Mouse (Mus musculus) limb, embryonic 10.5 days (tissue): ENCODE measurements around the gene Psme3. TPM values are rescaled to one million over a fixed set of nuclear protein-coding genes. Genes with fewer than 3 reads are reported as not detected.
"Not testable (repeated sequence)": the region's sequence is repeated elsewhere in the genome, so short reads cannot be mapped to it uniquely, and the experiment has no call there.

Experiments
- DNase-seq: peaks from one replicate; pipeline ENCODE4 v3.0.0-alpha.2; 2017; ENCODE audit warnings: low spot score
- H3K27ac ChIP-seq: fragments of 300-500 bp; sonication (generic); 2 replicates; pipeline ENCODE4 v1.5.1; 2016; ENCODE audit warnings: mild to moderate bottlenecking
- H3K27me3 ChIP-seq: fragments of 300-500 bp; sonication (generic); 2 replicates; pipeline ENCODE4 v1.6.1; 2016; ENCODE audit warnings: low read depth, mild to moderate bottlenecking; ENCODE audit not compliant: poor library complexity, severe bottlenecking
- H3K36me3 ChIP-seq: fragments of 300-500 bp; sonication (generic); 2 replicates; pipeline ENCODE4 v1.6.1; 2016; ENCODE audit warnings: mild to moderate bottlenecking, moderate library complexity
- H3K4me1 ChIP-seq: fragments of 300-500 bp; sonication (generic); 2 replicates; pipeline ENCODE4 v1.6.1; 2016
- H3K4me3 ChIP-seq: fragments of 300-500 bp; sonication (generic); 2 replicates; pipeline ENCODE4 v1.5.1; 2016; ENCODE audit warnings: mild to moderate bottlenecking, moderate library complexity
- H3K9me3 ChIP-seq: fragments of 300-500 bp; sonication (generic); replicated peaks from 2 replicates; pipeline ENCODE4 v1.6.1; 2016; ENCODE audit warnings: mild to moderate bottlenecking
- WGBS: fragments of 180-500 bp; shearing (Covaris S2); methylation state at CpG from one replicate; pipeline ENCODE4 v1.1.7; 2016; 5-methylcytosine and 5-hydroxymethylcytosine counted together
- polyA plus RNA-seq: library from polyadenylated mRNA; unstranded; fragments of >200 nt; fragmentation: Nextera tagmentation; extraction: Ambion mirVana; gene quantifications from 2 replicates; pipeline ENCODE4 v1.2.1, GENCODE M21; 2016

The Psme3 gene
- polyA plus RNA-seq, 1 experiment from 2014 or later, result 210 TPM

DNA sequence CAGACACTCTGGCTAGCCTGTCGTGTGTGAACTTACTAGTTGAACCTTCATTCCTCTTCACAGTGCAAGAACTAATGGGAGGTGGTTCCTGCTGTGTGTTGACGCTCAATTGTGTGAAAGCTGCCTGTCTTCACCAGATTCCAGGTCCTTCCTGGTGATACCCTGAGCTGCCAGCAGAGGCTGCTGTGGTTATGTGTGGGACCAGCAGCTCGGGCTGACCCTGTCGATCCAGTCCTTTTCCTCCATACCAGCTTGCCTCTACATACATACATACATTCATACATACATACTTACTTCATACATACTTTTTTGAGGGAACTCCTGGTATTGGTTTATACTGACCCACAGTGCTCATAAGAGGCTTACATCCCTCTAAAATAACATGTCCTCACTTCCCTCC is 7.6 kb downstream of the Psme3 start:
- no peak overlapping the region for H3K4me3 ChIP-seq
- H3K4me1 ChIP-seq, result peaks cover 7% of the 10 kb centered on the region; the same call in 1 of the 2 replicates
- H3K9me3 ChIP-seq, result no peaks in the 10 kb centered on the region
- H3K27ac ChIP-seq, result no peak overlapping the region
- WGBS, result 33% methylated on average over 4 of the region's 4 CpGs
- peaks cover 89% of the 10 kb centered on the region for H3K36me3 ChIP-seq
- DNase-seq, result peak; percentile 73
- H3K27me3 ChIP-seq, result no peaks in the 10 kb centered on the region

DNA sequence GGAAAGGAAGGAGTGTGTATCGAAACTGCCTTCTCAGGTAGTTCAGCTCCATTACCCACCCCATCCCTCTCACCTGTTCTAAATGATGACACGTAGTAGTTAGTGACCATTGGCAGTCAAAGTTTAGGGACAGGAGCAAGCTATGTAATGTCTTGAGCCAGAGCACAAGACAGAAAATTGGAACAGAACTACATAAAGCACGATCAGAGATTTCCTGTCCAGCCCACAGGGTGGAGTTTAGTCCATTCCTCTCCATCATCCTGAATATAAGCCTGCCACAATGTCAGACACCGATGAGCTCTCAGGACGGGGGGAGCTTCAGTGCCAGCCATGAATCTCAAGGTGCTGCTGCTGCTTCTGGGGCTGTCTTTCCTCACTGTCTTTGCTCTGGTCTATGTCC is 8.8 kb downstream of the Psme3 start, which contains the start of gene Aoc2:
TSS of gene Aoc2 (plus strand) at position 301 of the 400 bp plus-strand sequence.
- H3K27me3 ChIP-seq, result no peaks in the 10 kb centered on the region
- no peak within 1 kb of the TSS for H3K27ac ChIP-seq
- H3K36me3 ChIP-seq, result peaks cover 77% of the 10 kb centered on the region
- H3K4me3 ChIP-seq, result no peak within 1 kb of the TSS
- H3K4me1 ChIP-seq, result peaks cover 7% of the 10 kb centered on the region; the same call in 1 of the 2 replicates
- no peak for DNase-seq
- no peaks in the 10 kb centered on the region for H3K9me3 ChIP-seq
- WGBS, result 94% methylated on average over 5 of the region's 5 CpGs

DNA sequence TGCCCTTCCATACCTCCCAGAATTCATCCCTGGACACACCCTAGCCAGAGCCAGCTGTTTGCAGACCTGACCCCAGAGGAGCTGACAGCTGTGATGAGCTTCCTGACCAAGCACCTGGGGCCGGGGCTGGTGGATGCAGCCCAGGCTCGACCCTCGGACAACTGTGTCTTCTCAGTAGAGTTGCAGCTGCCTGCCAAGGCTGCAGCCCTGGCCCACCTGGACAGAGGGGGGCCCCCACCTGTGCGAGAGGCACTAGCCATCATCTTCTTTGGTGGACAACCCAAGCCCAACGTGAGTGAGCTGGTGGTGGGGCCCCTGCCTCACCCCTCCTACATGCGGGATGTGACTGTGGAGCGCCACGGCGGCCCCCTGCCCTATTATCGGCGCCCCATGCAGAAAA is 9.2 kb downstream of the Psme3 start:
- peaks cover 73% of the 10 kb centered on the region for H3K36me3 ChIP-seq
- DNase-seq, H3K4me1 ChIP-seq, H3K27ac ChIP-seq, H3K27me3 ChIP-seq, H3K4me3 ChIP-seq, H3K9me3 ChIP-seq: not testable (repeated sequence)
- 93% methylated on average over 11 of the region's 11 CpGs for WGBS

DNA sequence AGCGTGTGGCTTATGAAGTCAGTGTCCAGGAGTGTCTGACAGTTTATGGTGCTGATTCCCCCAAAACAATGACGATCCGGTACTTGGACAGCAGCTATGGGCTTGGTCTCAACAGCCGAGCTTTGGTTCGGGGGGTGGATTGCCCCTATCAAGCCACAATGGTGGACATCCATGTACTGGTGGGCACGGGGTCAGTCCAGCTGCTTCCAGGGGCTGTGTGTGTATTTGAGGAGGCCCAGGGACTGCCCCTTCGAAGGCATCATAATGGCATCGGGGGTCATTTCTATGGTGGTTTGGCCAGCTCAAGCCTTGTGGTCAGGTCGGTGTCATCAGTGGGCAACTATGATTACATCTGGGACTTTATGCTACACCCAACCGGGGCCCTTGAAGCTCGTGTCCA is 10.1 kb downstream of the Psme3 start:
- 88% methylated on average over 11 of the region's 11 CpGs for WGBS
- no peak overlapping the region for H3K27ac ChIP-seq
- peaks cover 63% of the 10 kb centered on the region for H3K36me3 ChIP-seq

DNA sequence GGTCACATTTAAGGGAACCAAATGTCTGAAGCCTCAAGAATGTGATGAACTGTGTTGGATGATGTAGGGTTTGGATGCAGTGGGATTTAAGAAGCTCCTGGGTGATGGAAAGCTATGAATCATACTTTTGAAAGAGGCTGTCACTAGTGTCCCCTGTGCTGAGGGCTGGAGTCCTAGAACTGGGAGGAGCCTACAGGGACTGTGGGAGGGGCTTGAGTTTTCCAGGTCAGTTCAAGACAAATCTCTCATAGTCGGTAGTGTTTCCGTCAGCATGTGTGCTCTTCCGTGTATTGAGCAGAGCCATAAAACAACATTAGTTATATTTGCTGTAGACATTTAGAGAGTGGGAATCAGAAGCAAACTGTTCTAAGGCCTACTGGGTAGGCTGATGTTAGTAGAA is 11.3 kb downstream of the Psme3 start:
- H3K36me3 ChIP-seq, result peaks cover 52% of the 10 kb centered on the region
- no peak overlapping the region for H3K4me3 ChIP-seq
- H3K9me3 ChIP-seq, result no peaks in the 10 kb centered on the region
- 55% methylated on average over 3 of the region's 3 CpGs for WGBS
- H3K4me1 ChIP-seq, result peaks cover 7% of the 10 kb centered on the region; the same call in 1 of the 2 replicates
- no peaks in the 10 kb centered on the region for H3K27me3 ChIP-seq
- DNase-seq, result no peak
- no peak overlapping the region for H3K27ac ChIP-seq

More for the DNA sequence above, 10.1 kb downstream of the Psme3 start:
- no peaks in the 10 kb centered on the region for H3K9me3 ChIP-seq
- H3K4me3 ChIP-seq, result no peak overlapping the region
- no peak for DNase-seq
- H3K4me1 ChIP-seq, result peaks cover 7% of the 10 kb centered on the region; the same call in 1 of the 2 replicates
- no peaks in the 10 kb centered on the region for H3K27me3 ChIP-seq

DNA sequence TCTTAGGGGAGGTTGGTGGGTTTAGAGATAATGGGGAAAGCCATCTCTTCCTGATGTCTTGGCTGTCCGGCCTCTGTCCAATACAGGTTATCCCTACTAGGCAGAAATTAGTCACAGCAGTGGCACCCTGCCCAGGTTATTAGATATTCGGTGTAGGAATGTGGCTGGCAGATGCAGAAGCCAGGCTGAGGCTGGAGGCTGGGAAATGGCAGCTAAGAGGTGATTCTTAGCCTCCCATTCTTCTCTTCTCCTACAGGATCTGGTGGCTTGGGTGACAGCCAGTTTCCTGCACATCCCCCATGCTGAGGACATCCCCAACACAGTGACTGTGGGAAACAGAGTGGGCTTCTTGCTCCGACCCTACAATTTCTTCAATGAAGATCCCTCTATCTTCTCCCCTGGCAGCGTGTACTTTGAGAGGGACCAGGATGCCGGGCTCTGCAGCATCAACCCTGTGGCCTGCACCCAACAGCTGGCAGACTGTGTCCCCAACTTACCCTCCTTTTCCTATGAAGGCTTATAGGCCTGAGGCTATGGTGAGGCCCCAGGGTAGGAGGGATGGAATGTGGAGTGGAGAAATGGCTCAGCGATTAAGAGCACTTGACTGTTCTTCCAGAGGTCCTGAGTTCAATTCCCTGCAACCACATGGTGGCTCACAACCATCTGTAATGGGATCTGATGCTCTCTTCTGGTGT is 13.1 kb downstream of the Psme3 start:
- Histone ChIP-seq H3K27me3 (no peaks in the 10 kb centered on the region), H3K36me3 (peaks cover 34% of the 10 kb centered on the region), H3K9me3 (no peaks in the 10 kb centered on the region), H3K4me3 (no peak overlapping the region), H3K4me1 (peaks cover 16% of the 10 kb centered on the region), H3K27ac (no peak overlapping the region)
- DNase-seq, result no peak
- 88% methylated on average over 6 of the region's 6 CpGs for whole genome bisulfite sequencing

DNA sequence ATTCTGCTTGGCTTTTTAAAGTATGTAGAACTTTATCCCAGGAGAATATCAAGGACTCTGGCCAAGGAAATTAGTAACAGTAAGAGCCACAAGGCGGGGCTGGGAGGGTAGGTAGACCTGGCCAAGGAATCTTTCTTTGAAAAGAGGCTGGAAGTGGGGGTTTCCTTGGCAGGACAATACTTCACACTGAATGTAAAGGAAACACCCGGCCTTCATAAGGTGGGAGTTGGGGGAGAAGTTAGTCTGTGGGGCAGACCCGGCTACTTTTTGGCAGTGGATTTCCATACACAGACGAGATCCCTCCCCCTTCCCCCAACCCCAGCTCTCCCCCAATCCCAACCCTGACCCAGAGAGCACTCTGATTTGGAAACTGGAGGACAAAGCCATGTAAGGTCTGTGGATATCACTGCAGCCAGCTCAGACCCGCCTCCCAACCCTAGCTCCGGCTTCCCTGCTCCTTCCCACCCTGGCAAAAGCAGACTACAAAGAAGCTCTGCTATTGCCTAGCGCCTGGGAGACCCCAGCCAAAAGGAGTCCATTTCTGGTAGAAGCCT is 14.4 kb downstream of the Psme3 start, which contains the start of gene Aoc3:
TSS of gene Aoc3 (plus strand) at position 235 of the 554 bp plus-strand sequence.
- H3K36me3 ChIP-seq, result peaks cover 20% of the 10 kb centered on the region
- H3K9me3 ChIP-seq, result no peaks in the 10 kb centered on the region
- H3K4me3 ChIP-seq, result no peak within 1 kb of the TSS
- H3K27me3 ChIP-seq, result no peaks in the 10 kb centered on the region
- H3K27ac ChIP-seq, result no peak within 1 kb of the TSS
- WGBS, result 78% methylated on average over 7 of the region's 7 CpGs
- no peak for DNase-seq
- peaks cover 23% of the 10 kb centered on the region for H3K4me1 ChIP-seq

DNA sequence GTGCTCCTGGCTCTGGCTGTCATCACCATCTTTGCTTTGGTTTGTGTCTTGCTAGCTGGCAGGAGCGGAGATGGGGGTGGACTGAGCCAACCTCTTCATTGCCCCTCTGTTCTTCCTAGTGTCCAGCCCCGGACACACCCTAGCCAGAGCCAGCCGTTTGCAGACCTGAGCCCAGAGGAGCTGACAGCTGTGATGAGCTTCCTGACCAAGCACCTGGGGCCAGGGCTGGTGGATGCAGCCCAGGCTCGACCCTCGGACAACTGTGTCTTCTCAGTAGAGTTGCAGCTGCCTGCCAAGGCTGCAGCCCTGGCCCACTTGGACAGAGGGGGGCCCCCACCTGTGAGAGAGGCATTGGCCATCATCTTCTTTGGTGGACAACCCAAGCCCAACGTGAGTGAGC is 14.9 kb downstream of the Psme3 start:
- DNase-seq, H3K27me3 ChIP-seq, H3K9me3 ChIP-seq, H3K4me3 ChIP-seq, H3K27ac ChIP-seq: not testable (repeated sequence)
- WGBS, result 87% methylated on average over 6 of the region's 6 CpGs
- Histone ChIP-seq H3K4me1 (peaks cover 28% of the 10 kb centered on the region), H3K36me3 (peaks cover 15% of the 10 kb centered on the region)

DNA sequence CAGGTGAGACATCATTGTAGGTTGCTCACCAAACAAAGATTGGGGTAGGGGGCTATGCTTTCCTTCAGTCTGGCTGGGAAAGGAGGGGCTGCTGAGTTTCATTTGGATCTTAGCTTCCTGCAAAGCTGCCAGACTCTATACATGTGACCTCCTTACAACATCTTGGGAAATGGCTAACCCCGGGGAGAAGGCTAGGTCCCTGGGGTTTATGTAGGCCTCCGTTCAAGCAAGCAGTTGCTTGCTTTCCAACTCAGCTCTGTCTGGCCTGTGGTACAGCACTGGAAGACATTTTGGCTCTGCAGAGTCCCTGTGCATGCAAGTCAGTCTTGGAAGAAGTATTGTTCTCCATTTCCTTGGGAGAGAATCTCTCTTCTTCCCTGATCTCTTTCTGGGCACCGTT is 16.5 kb downstream of the Psme3 start:
- DNase-seq, result no peak
- Histone ChIP-seq H3K27ac (no peak overlapping the region), H3K4me3 (no peak overlapping the region), H3K27me3 (no peaks in the 10 kb centered on the region), H3K4me1 (peaks cover 28% of the 10 kb centered on the region), H3K36me3 (peaks cover 7% of the 10 kb centered on the region; the same call in 1 of the 2 replicates), H3K9me3 (no peaks in the 10 kb centered on the region)
- WGBS, result 85% methylated on average over 3 of the region's 3 CpGs

DNA sequence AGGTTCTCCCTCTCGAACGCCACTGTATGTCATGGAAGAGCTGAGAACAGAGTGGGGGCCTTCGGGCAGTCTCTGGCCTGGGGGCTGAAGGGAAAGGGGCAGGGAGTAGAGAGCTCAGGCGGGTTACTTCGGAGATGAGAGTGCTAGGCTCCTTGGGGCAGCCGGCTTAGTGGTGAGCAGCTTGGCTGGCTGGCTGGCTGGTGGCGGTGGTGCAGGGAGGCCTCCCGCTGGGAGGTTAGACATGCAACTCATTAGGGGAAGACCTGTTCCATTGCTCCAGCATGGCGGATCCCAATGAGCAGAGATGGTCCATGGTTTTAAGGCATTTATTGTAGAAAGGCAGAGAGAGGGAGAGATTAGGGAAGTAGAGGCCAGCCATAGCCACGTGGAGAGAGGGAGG is 18.0 kb downstream of the Psme3 start:
- Histone ChIP-seq H3K27ac (peak overlapping the region; percentile 77), H3K4me3 (peak overlapping the region; percentile 19; the same call in 1 of the 2 replicates)
- 25% methylated on average over 10 of the region's 10 CpGs for WGBS

DNA sequence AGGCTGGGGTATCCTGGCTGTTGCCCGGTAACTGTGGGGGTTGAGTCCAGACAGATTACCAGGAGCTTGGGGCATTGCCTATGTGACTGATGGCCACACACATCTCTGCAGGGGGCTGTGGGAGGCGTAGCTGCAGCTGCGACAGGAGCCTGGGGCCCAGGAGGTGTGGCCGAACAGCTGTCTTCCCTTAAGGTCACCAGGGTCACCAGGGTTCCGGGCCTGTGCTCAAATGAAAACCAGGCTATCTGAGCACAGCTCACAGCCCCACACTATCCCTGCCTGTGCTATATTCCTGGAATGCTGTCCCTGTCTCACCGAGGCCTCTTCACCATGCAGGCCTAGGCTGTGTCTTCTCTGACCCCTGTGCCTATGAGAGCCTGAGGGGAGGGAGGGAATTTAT is 18.5 kb downstream of the Psme3 start:
- Histone ChIP-seq H3K4me1 (peaks cover 42% of the 10 kb centered on the region), H3K27ac (peak overlapping the region; percentile 77), H3K9me3 (no peaks in the 10 kb centered on the region), H3K27me3 (no peaks in the 10 kb centered on the region), H3K36me3 (no peaks in the 10 kb centered on the region), H3K4me3 (peak overlapping the region; percentile 19; the same call in 1 of the 2 replicates)
- DNase-seq, result peak; percentile 83
- WGBS, result 1% methylated on average over 6 of the region's 6 CpGs

More for the DNA sequence above, 18.0 kb downstream of the Psme3 start:
- Histone ChIP-seq H3K9me3 (no peaks in the 10 kb centered on the region), H3K27me3 (no peaks in the 10 kb centered on the region), H3K4me1 (peaks cover 42% of the 10 kb centered on the region), H3K36me3 (no peaks in the 10 kb centered on the region)
- peak; percentile 53 for DNase-seq

DNA sequence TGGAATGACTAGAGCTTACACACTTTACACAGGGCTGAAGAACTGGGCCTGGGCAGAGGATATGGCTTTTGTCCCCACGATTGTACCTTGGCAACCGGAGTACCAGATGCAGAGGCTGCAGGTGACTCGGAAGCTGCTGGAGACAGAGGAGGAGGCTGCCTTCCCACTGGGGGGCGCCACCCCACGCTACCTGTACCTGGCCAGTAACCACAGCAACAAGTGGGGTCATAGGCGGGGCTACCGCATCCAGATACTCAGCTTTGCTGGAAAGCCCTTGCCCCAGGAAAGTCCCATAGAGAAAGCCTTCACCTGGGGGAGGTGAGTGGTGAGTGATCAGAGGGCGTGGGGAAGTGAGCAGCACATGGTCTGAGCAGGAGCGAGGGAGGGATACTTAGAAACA is 19.7 kb downstream of the Psme3 start:
- Histone ChIP-seq H3K27ac (peak overlapping the region; percentile 56), H3K36me3 (no peaks in the 10 kb centered on the region), H3K9me3 (no peaks in the 10 kb centered on the region), H3K4me3 (no peak overlapping the region), H3K4me1 (peaks cover 42% of the 10 kb centered on the region), H3K27me3 (no peaks in the 10 kb centered on the region)
- DNase-seq, result no peak
- WGBS, result 89% methylated on average over 9 of the region's 9 CpGs

DNA sequence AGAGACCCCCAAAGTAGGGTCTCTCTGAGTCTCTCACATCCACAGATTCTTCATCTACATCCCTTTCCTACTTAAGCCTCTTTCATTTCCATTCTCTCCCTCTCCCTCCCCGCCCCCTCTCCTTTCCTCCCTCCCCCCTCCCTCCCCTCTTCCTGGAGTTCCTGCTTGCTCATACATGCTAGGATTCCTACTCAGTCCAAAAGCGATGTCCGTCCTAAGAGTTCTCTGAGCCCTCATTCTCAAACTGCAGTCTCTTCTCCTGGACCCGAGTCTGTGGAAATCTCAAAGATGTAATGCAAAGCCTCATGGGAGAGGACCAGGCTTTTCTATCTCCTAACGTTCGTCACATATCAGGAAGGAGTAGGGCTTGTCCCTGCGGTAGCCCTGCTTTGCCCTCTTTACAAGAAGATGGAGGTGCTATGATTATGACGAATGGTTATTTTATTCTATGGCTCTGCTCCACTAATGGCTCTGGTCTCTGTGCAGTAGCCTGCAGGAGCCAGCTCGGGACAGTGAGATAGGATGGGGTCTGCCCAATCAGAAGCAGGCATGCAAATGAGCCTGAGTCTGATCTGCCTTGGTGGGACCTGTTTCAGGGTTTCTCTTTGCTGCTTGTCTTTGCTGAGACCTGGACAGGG is 22.2 kb downstream of the Psme3 start:
- Histone ChIP-seq H3K27me3 (no peaks in the 10 kb centered on the region), H3K36me3 (no peaks in the 10 kb centered on the region), H3K27ac (peak overlapping the region; percentile 78), H3K9me3 (no peaks in the 10 kb centered on the region), H3K4me3 (peak overlapping the region; percentile 49), H3K4me1 (peaks cover 41% of the 10 kb centered on the region)
- DNase-seq, result peak; percentile 58
- WGBS, result 2% methylated on average over 9 of the region's 9 CpGs
